Mouse (Mus musculus) testis, adult 2 months (tissue): Measurements from ENCODE around the gene Gjd3.

Source experiments
- CTCF ChIP-seq: fragments of 200-500 bp; IDR thresholded peaks from 2 replicates; pipeline ENCODE4 v1.5.1; 2012; ENCODE audit warnings: low read depth, mild to moderate bottlenecking, inconsistent platforms, low read length, moderate library complexity; ENCODE audit not compliant: control insufficient read depth, insufficient read depth, insufficient replicate concordance
- POLR2A ChIP-seq: fragments of 200-500 bp; IDR thresholded peaks from 2 replicates; pipeline ENCODE4 v1.6.1; 2012; ENCODE audit warnings: low read depth, mild to moderate bottlenecking, inconsistent platforms, low read length, moderate library complexity; ENCODE audit not compliant: control insufficient read depth

DNA sequence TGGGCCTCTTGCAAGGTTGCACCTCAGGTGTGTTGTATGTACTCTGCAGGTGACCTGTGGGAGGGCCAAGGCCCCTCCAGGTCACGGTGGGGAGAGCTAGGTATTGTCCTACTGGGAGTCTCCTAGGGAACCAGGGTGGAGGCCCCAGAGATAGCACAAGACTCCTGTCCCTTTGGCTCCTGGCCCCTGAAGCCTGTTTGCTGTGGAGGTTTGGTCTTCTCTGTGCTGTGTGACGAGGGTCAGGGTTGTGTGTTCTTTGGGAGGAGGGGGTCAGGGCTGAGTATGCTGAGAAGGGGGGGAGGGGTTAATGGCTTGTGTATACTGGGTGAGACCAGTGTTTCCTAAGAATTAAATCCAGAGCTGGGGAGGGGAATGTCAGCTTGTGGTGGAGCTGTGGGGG is 29.5 kb downstream of the Gjd3 start:
- TF ChIP-seq CTCF: no peak
- no peak for TF ChIP-seq POLR2A
